ENCODE assay signal across 8 mouse cellular contexts in the genomic region with DNA sequence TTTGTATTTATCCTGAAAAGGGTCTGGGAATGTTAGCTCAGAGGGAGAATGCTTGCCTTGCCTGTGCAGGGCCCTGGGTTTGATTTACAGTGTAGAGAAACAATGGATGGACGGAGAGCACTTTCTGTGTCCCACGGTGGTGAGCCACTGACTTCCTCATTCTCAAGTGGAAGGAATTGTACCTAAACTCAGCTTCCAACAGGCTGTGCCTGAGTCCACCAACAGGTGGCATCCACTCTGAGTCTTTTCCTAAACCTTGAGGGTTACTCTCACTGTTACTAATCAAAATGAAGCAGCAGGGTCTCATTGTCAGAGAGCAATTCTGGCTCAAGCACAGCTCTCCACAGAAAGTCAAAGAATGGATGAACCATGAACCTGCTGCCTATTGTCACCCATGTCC. TPM values are rescaled to one million over a fixed set of nuclear protein-coding genes. Genes with fewer than 3 reads are reported as not detected.
A peak's percentile ranks its signal among the peaks of the same experiment; 100 is the strongest.
DNase-seq lines count a peak whose midpoint lies in the region; ATAC-seq and TF ChIP-seq lines count a peak whose summit lies in the region.
"Had no signal": no experiment of that assay in that cellular context is flagged by ENCODE, and none has a peak within 500 bp of the region (broad histone marks: within the 10 kb centered on the region; RNA-seq: fewer than 3 reads in every experiment).

No protein-coding gene starts in this region.

- ATAC-seq in kidney, embryonic 15.5 days (replicated peaks; ENCODE audit: low FRiP score): no peak
- no peak for ATAC-seq in activated CD4-positive, CD25-positive, alpha-beta regulatory T cell, adult 4 months

- H3K9ac ChIP-seq in kidney, embryonic 15.5 days: no peak overlapping the region
- no peak overlapping the region for H3K9ac ChIP-seq in ES-Bruce4 (ENCODE audit: low read depth, poor library complexity, severe bottlenecking)
- H3K9ac ChIP-seq: embryonic facial prominence, embryonic 13.5 days had no signal

- H3K4me1 ChIP-seq in kidney, embryonic 15.5 days: no peaks in the 10 kb centered on the region
- no peaks in the 10 kb centered on the region for H3K4me1 ChIP-seq in ES-Bruce4 (ENCODE audit: control insufficient read depth, insufficient read depth, low read length)
- H3K4me1 ChIP-seq: embryonic facial prominence, embryonic 13.5 days had no signal

- no peak overlapping the region for H3K27ac ChIP-seq in kidney, embryonic 15.5 days
- no peak overlapping the region for H3K27ac ChIP-seq in ES-Bruce4 (ENCODE audit: insufficient read depth, low read length)
- H3K27ac ChIP-seq: embryonic facial prominence, embryonic 13.5 days had no signal

- 18% methylated on average over 2 of the region's 2 CpGs for WGBS in kidney, embryonic 15.5 days

- H3K9me3 ChIP-seq in kidney, embryonic 15.5 days (replicated peaks): no peaks in the 10 kb centered on the region
- H3K9me3 ChIP-seq in ES-Bruce4 (replicated peaks; ENCODE audit: control insufficient read depth, insufficient read depth, low read length, poor library complexity, severe bottlenecking): no peaks in the 10 kb centered on the region

- no peak for TF ChIP-seq POLR2A in ES-Bruce4 (IDR thresholded peaks at IDR 0.05; ENCODE audit: insufficient read depth, low read length)

- TF ChIP-seq EP300 in ES-Bruce4 (IDR thresholded peaks at IDR 0.05; ENCODE audit: insufficient read depth, low read depth, low read length): no peak

- no peak overlapping the region for H3K4me3 ChIP-seq in kidney, embryonic 15.5 days (replicated peaks)
- H3K4me3 ChIP-seq in ES-Bruce4 (ENCODE audit: low read depth, low read length): no peak overlapping the region
- H3K4me3 ChIP-seq: embryonic facial prominence, embryonic 13.5 days had no signal

- DNase-seq in kidney, adult 18-20 months: peak; percentile 10
- peak; percentile 13 to 23 for DNase-seq in adrenal gland, adult 18-20 months (ENCODE audit: low spot score in 2 of 2)
- DNase-seq in kidney, postnatal 14 days: peak; percentile 38
- DNase-seq in retina, embryonic 14.5 days (ENCODE audit: low spot score): peak; percentile 52

- H3K27me3 ChIP-seq in kidney, embryonic 15.5 days: no peaks in the 10 kb centered on the region
- H3K27me3 ChIP-seq in ES-Bruce4 (ENCODE audit: control insufficient read depth, insufficient read depth, low read length, poor library complexity, severe bottlenecking): no peaks in the 10 kb centered on the region
- H3K27me3 ChIP-seq: embryonic facial prominence, embryonic 13.5 days had no signal

- H3K36me3 ChIP-seq in kidney, embryonic 15.5 days: no peaks in the 10 kb centered on the region
- H3K36me3 ChIP-seq in ES-Bruce4 (ENCODE audit: control insufficient read depth, insufficient read depth, low read length, poor library complexity, severe bottlenecking): no peaks in the 10 kb centered on the region
- H3K36me3 ChIP-seq: embryonic facial prominence, embryonic 13.5 days had no signal

- no peak overlapping the region for H3K4me2 ChIP-seq in kidney, embryonic 15.5 days
- H3K4me2 ChIP-seq: embryonic facial prominence, embryonic 13.5 days had no signal

- TF ChIP-seq CTCF in ES-Bruce4 (IDR thresholded peaks at IDR 0.05; ENCODE audit: low read depth, low read length): peak; percentile 38

RNA-seq across cellular contexts. Expression of gene Tex10, which starts 8.0 kb away (rescaled TPM):
- polyA plus RNA-seq in kidney, embryonic 15.5 days (2015; fragmentation: Nextera tagmentation; extraction: Ambion mirVana): 56.9 and 57.1 TPM in 2 replicates
- 140 and 143 TPM in 2 replicates for polyA plus RNA-seq in ES-Bruce4 (2011; ENCODE audit: insufficient read depth, insufficient read length, low read depth, missing spikeins)
- 10 to 100 TPM; 17.1 to 28.5 TPM for total RNA-seq in adrenal gland, adult 18-20 months (2021)
- polyA plus RNA-seq in activated CD4-positive, CD25-positive, alpha-beta regulatory T cell, adult 4 months (2017; shearing (Covaris generic)): 10 to 100 TPM; 62.4 to 70.4 TPM

RNA-seq across cellular contexts. Expression of gene Msantd3, which starts 58.4 kb away (rescaled TPM):
- 31.9 and 33.4 TPM in 2 replicates for polyA plus RNA-seq in kidney, embryonic 15.5 days (2015; fragmentation: Nextera tagmentation; extraction: Ambion mirVana)
- 29.2 and 34.9 TPM in 2 replicates for polyA plus RNA-seq in ES-Bruce4 (2011; ENCODE audit: insufficient read depth, insufficient read length, low read depth, missing spikeins)
- total RNA-seq in adrenal gland, adult 18-20 months (2021): 10 to 100 TPM; 15.0 to 18.7 TPM
- polyA plus RNA-seq in activated CD4-positive, CD25-positive, alpha-beta regulatory T cell, adult 4 months (2017; shearing (Covaris generic)): not detected

Comparison
In these comparisons a context has a peak if more than half of its experiments do, and no peak if none do; other contexts are left out.
1. RNA of gene Msantd3, which starts 58.4 kb away (polyA plus RNA-seq): 29.2 to 34.9 TPM in ES-Bruce4 and 31.9 to 33.4 TPM in kidney, embryonic 15.5 days; not detected in activated CD4-positive, CD25-positive, alpha-beta regulatory T cell, adult 4 months; every median in the first group is over 10 times any median in the second.
2. Peak in every context shown above with its lines, with median percentiles within 50 percentile points of each other: DNase-seq.